Mouse (Mus musculus) heart, embryonic 15.5 days (tissue): ENCODE measurements around the gene Fthl17a. TPM values are rescaled to one million over a fixed set of nuclear protein-coding genes. Genes with fewer than 3 reads are reported as not detected.

ENCODE experiments used
- ATAC-seq: fragments of 200-750 bp; cut with Nextera tagmentation; replicated peaks from 2 replicates; pipeline ENCODE4 v1.8.0; 2017; ENCODE audit warnings: low read depth, moderate TSS enrichment; ENCODE audit not compliant: insufficient number of reproducible peaks, insufficient read depth, low FRiP score
- H3K27ac ChIP-seq: fragments of 300-500 bp; sonication (generic); 2 replicates; pipeline ENCODE4 v1.5.1; 2015; ENCODE audit warnings: mild to moderate bottlenecking, inconsistent platforms
- H3K27me3 ChIP-seq: fragments of 300-500 bp; sonication (generic); 2 replicates; pipeline ENCODE4 v1.6.1; 2015; ENCODE audit warnings: inconsistent platforms
- H3K36me3 ChIP-seq: fragments of 300-500 bp; sonication (generic); 2 replicates; pipeline ENCODE4 v1.6.1; 2015; ENCODE audit warnings: mild to moderate bottlenecking, inconsistent platforms
- H3K4me1 ChIP-seq: fragments of 300-500 bp; sonication (generic); replicated peaks from 2 replicates; pipeline ENCODE4 v1.6.1; 2015; ENCODE audit warnings: inconsistent platforms
- H3K4me2 ChIP-seq: fragments of 300-500 bp; sonication (generic); 2 replicates; pipeline ENCODE4 v1.6.1; 2015; ENCODE audit warnings: inconsistent platforms, mild to moderate bottlenecking, moderate library complexity
- H3K4me3 ChIP-seq: fragments of 300-500 bp; sonication (generic); 2 replicates; pipeline ENCODE4 v1.5.1; 2015; ENCODE audit warnings: mild to moderate bottlenecking, inconsistent platforms
- H3K9ac ChIP-seq: fragments of 300-500 bp; sonication (generic); 2 replicates; pipeline ENCODE4 v1.6.1; 2015; ENCODE audit warnings: mild to moderate bottlenecking, inconsistent platforms
- H3K9me3 ChIP-seq: fragments of 300-500 bp; sonication (generic); replicated peaks from 2 replicates; pipeline ENCODE4 v1.6.1; 2016; ENCODE audit warnings: inconsistent platforms
- WGBS: fragments of 180-500 bp; shearing (Covaris S2); methylation state at CpG from one replicate; pipeline ENCODE4 v1.1.7; 2015; ENCODE audit warnings: mixed read lengths; 5-methylcytosine and 5-hydroxymethylcytosine counted together
- polyA plus RNA-seq: library from polyadenylated mRNA; unstranded; fragments of >200 nt; fragmentation: Nextera tagmentation; extraction: Ambion mirVana; gene quantifications from 2 replicates; pipeline ENCODE4 v1.2.1, GENCODE M21; 2015

Fthl17a gene
- polyA plus RNA-seq = not detected in 2 replicates

- Histone ChIP-seq H3K27me3 (no peaks in the 10 kb centered on the region), H3K36me3 (no peaks in the 10 kb centered on the region), H3K9ac (no peak within 1 kb of the TSS), H3K4me2 (no peak within 1 kb of the TSS), H3K4me1 (no peaks in the 10 kb centered on the region), H3K9me3 (no peaks in the 10 kb centered on the region), H3K27ac (no peak within 1 kb of the TSS), H3K4me3 (no peak within 1 kb of the TSS)
- WGBS = 74% methylated on average over 2 of the region's 2 CpGs
- no peak for ATAC-seq
Observed at GRCm38 (mm10) chrX:85249379-85249778, at the start of gene Fthl17a. Gene Fthl17a (plus strand): TSS chrX:85249679.

- Histone ChIP-seq H3K4me1 (no peaks in the 10 kb centered on the region), H3K9ac (no peak overlapping the region), H3K9me3 (no peaks in the 10 kb centered on the region), H3K27me3 (no peaks in the 10 kb centered on the region), H3K27ac (no peak overlapping the region), H3K4me3 (no peak overlapping the region), H3K36me3 (no peaks in the 10 kb centered on the region), H3K4me2 (no peak overlapping the region)
- 78% methylated on average over 2 of the region's 2 CpGs for WGBS
- no peak for ATAC-seq
Observed at GRCm38 (mm10) chrX:85207001-85207400, 42.5 kb upstream of the Fthl17a start.

- no peaks in the 10 kb centered on the region for H3K9me3 ChIP-seq
- peaks cover 5% of the 10 kb centered on the region; the same call in 1 of the 2 replicates for H3K4me1 ChIP-seq
- H3K27ac ChIP-seq = no peak overlapping the region
- no peak overlapping the region for H3K4me2 ChIP-seq
- no peak overlapping the region for H3K4me3 ChIP-seq
- no peak for ATAC-seq
- H3K36me3 ChIP-seq = no peaks in the 10 kb centered on the region
- no peak overlapping the region for H3K9ac ChIP-seq
- no peaks in the 10 kb centered on the region for H3K27me3 ChIP-seq
Observed at GRCm38 (mm10) chrX:85226883-85227282, 22.6 kb upstream of the Fthl17a start.

- Histone ChIP-seq H3K27ac (no peak overlapping the region), H3K9me3 (no peaks in the 10 kb centered on the region), H3K4me2 (peak overlapping the region; percentile 38), H3K27me3 (no peaks in the 10 kb centered on the region), H3K9ac (no peak overlapping the region), H3K4me3 (no peak overlapping the region), H3K4me1 (0 out of 2 replicates have a peak, but pooled peaks cover 4% of the 10 kb centered on the region), H3K36me3 (no peaks in the 10 kb centered on the region)
- WGBS = 33% methylated on average over 8 of the region's 8 CpGs
- no peak for ATAC-seq
Observed at GRCm38 (mm10) chrX:85271821-85272220, 22.3 kb downstream of the Fthl17a start.

- 0 out of 2 replicates have a peak, but pooled peaks cover 4% of the 10 kb centered on the region for H3K4me1 ChIP-seq
- H3K9ac ChIP-seq = no peak overlapping the region
- H3K36me3 ChIP-seq = no peaks in the 10 kb centered on the region
- H3K4me2 ChIP-seq = peak overlapping the region; percentile 38; the same call in 1 of the 2 replicates
- WGBS = 31% methylated on average over 6 of the region's 6 CpGs
- no peak overlapping the region for H3K27ac ChIP-seq
- H3K27me3 ChIP-seq = no peaks in the 10 kb centered on the region
- no peak overlapping the region for H3K4me3 ChIP-seq
- no peak for ATAC-seq
- H3K9me3 ChIP-seq = no peaks in the 10 kb centered on the region
Observed at GRCm38 (mm10) chrX:85272296-85272695, 22.8 kb downstream of the Fthl17a start.

- Histone ChIP-seq H3K4me3 (no peak overlapping the region), H3K4me1 (no peaks in the 10 kb centered on the region), H3K9ac (no peak overlapping the region), H3K4me2 (no peak overlapping the region), H3K27ac (no peak overlapping the region), H3K36me3 (no peaks in the 10 kb centered on the region), H3K27me3 (no peaks in the 10 kb centered on the region), H3K9me3 (no peaks in the 10 kb centered on the region)
- no peak for ATAC-seq
- 74% methylated on average over 1 of the region's 1 CpGs for WGBS
Observed at GRCm38 (mm10) chrX:85289846-85290245, 40.4 kb downstream of the Fthl17a start.

GRCm38 (mm10) chrX:85292781-85293180 is 43.3 kb downstream of the Fthl17a start:
- H3K27ac ChIP-seq = no peak overlapping the region
- WGBS = 65% methylated on average over 5 of the region's 5 CpGs
- no peaks in the 10 kb centered on the region for H3K27me3 ChIP-seq
- H3K4me1 ChIP-seq = no peaks in the 10 kb centered on the region
- H3K9ac ChIP-seq = no peak overlapping the region
- H3K4me2 ChIP-seq = no peak overlapping the region
- H3K9me3 ChIP-seq = no peaks in the 10 kb centered on the region
- H3K4me3 ChIP-seq = no peak overlapping the region
- H3K36me3 ChIP-seq = no peaks in the 10 kb centered on the region
- no peak for ATAC-seq

- 38% methylated on average over 3 of the region's 3 CpGs for WGBS
- Histone ChIP-seq H3K4me2 (no peak overlapping the region), H3K36me3 (no peaks in the 10 kb centered on the region)
Observed at GRCm38 (mm10) chrX:85294001-85294400, 44.5 kb downstream of the Fthl17a start.

GRCm38 (mm10) chrX:85304674-85305073 is 55.2 kb downstream of the Fthl17a start:
- H3K27ac ChIP-seq = no peak overlapping the region
- no peaks in the 10 kb centered on the region for H3K36me3 ChIP-seq
- no peak overlapping the region for H3K4me3 ChIP-seq
- no peak overlapping the region for H3K9ac ChIP-seq
- H3K27me3 ChIP-seq = no peaks in the 10 kb centered on the region
- H3K9me3 ChIP-seq = no peaks in the 10 kb centered on the region
- WGBS = 64% methylated on average over 4 of the region's 4 CpGs
- H3K4me2 ChIP-seq = no peak overlapping the region
- no peak for ATAC-seq
- H3K4me1 ChIP-seq = no peaks in the 10 kb centered on the region

More at GRCm38 (mm10) chrX:85294001-85294400, 44.5 kb downstream of the Fthl17a start:
- H3K4me3 ChIP-seq = no peak overlapping the region
- no peak overlapping the region for H3K9ac ChIP-seq
- no peak for ATAC-seq
- H3K27me3 ChIP-seq = no peaks in the 10 kb centered on the region
- H3K4me1 ChIP-seq = no peaks in the 10 kb centered on the region
- no peak overlapping the region for H3K27ac ChIP-seq
- no peaks in the 10 kb centered on the region for H3K9me3 ChIP-seq

- no peak overlapping the region for H3K27ac ChIP-seq
- no peaks in the 10 kb centered on the region for H3K9me3 ChIP-seq
- H3K4me3 ChIP-seq = no peak overlapping the region
- no peaks in the 10 kb centered on the region for H3K27me3 ChIP-seq
- H3K36me3 ChIP-seq = no peaks in the 10 kb centered on the region
- no peaks in the 10 kb centered on the region for H3K4me1 ChIP-seq
- no peak overlapping the region for H3K4me2 ChIP-seq
- ATAC-seq = no peak
- 66% methylated on average over 4 of the region's 4 CpGs for WGBS
- H3K9ac ChIP-seq = no peak overlapping the region
Observed at GRCm38 (mm10) chrX:85318576-85318975, 69.1 kb downstream of the Fthl17a start.

GRCm38 (mm10) chrX:85319193-85319592 is 69.7 kb downstream of the Fthl17a start:
- Histone ChIP-seq H3K9me3 (no peaks in the 10 kb centered on the region), H3K4me1 (no peaks in the 10 kb centered on the region), H3K4me3 (no peak overlapping the region), H3K27ac (no peak overlapping the region), H3K9ac (no peak overlapping the region), H3K36me3 (no peaks in the 10 kb centered on the region), H3K27me3 (no peaks in the 10 kb centered on the region), H3K4me2 (no peak overlapping the region)
- WGBS = 12% methylated on average over 1 of the region's 1 CpGs
- ATAC-seq = no peak
